Mouse (Mus musculus): Measurements from ENCODE around the gene Cyp17a1.

Gene Cyp17a1

GRCm38 (mm10) chr19:46672766-46673418, at the start of gene Cyp17a1:
TSS of gene Cyp17a1 (minus strand) at chr19:46673172.
- DNase-seq: no peak

- DNase-seq: no peak
Observed at GRCm38 (mm10) chr19:46718150-46718549, 45.2 kb upstream of the Cyp17a1 start.

GRCm38 (mm10) chr19:46715016-46715415, 42.0 kb upstream of the Cyp17a1 start:
- no peak for DNase-seq

- no peak for DNase-seq
Observed at GRCm38 (mm10) chr19:46714234-46714633, 41.3 kb upstream of the Cyp17a1 start.

DNA sequence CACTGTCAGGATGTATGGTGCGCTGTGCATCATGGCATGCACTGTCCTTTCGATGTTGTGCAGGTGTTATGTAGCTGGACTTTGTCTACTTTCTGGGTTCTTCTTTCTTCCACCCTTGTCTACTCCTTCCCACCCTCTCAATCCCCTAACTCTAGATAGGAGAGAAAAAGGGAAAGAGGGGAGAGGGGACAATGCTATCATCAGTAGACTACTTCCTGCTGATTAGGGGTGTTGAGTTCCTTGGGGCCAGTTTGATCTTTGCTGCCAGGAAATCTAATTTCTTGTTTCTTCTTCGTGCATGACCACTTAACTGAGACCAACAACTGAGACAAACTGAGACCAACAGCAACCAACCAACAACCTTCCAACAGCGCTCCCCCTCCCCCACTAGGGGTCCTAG, 37.6 kb upstream of the Cyp17a1 start:
- DNase-seq: no peak

GRCm38 (mm10) chr19:46707296-46708151, 34.6 kb upstream of the Cyp17a1 start, which contains the start of gene As3mt:
TSS of gene As3mt (plus strand) at chr19:46707458.
- peak; percentile 86 for DNase-seq

DNA sequence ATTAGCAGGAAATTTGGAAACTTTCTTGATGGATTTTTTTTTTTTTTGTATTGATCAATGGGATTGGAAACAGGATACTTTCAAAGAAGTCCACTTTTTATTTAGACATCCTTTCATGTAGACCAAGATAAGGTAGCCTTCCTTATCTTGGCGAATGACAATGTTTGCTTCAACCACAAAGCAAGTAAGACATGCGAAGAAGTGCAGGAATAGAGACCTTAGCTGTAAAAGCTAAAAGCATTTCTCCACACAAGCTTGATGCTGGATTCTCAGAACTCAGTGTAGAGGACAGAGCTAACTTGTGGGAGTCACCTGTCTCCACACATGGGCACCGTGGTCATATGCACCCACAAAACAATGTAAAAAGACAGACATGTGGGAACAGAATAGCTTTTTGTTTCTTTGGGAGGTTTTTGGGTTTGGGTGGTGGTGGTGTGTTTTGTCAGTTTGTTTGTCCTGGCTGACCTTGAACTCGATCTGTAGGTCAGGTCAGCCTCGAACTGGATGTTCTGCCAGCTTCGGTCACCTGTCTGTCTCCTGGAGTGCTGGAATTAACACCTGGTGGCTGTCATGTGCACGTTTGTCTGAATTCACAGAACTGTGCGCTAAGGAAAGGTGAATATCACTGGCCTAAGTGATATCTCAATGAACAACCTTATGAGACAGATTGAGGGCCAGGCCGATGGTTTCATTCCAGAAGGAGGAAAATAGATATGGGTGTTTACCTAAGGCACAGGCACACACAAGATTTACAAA, 33.7 kb upstream of the Cyp17a1 start:
- DNase-seq: no peak

GRCm38 (mm10) chr19:46705779-46706495, 33.0 kb upstream of the Cyp17a1 start:
- DNase-seq: peak; percentile 29

GRCm38 (mm10) chr19:46701156-46701555, 28.2 kb upstream of the Cyp17a1 start:
- DNase-seq: no peak

GRCm38 (mm10) chr19:46699011-46699481, 26.1 kb upstream of the Cyp17a1 start:
- no peak for DNase-seq

DNA sequence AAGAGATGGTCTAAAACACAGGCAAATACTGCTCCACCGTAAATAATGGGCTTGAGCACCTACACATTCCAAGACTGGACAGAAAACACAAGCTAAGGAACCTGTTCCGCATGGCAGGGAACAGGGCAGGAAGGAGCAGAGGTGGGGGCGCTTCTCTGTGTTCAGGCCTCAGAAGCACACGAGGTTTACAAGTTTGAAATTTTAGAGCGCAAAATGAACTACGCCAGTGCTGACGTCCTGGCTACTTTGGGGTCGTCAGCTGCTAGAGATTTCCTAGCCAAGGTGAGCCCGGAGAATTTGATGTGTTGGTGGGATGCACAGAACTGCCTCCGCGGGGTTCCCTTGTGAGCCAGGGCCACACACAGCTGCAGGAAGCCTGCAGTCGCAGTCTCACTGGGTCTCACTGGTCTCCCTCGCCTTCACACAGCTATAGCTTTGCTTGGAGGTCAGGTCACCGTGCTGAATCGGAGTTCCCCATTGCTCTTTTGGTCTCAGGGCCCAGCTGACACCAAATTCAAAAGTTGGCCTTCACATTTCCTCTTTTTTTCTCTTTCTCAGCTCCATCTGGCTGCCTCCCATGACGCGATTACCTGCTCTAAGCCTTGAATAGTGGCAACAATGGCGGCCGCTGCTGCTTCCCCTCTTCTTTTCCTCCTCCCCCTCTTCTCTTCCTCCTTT, 25.0 kb upstream of the Cyp17a1 start:
- peak; percentile 30 for DNase-seq

- DNase-seq: no peak
Observed at GRCm38 (mm10) chr19:46696943-46697342, 24.0 kb upstream of the Cyp17a1 start.

DNA sequence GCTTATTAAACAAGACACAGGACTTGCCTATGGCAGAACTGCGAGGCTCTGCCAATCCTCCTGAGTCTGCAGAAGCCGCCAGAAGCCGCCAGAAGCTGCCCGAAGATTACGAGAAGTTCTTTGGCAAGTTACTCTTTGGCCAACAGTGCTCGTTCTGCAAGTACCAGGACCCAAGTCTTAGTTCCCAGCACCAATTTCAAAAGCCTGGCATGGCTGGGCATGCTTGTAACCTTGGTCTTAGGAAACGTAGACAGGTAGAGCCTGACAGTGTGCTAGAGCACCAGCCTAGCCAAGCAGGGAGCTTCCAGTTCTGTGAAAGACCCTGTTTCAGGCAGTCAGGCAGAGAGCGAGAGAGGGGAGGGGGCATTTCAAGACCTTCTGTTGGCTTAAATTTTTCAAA, 23.5 kb upstream of the Cyp17a1 start:
- no peak for DNase-seq

- no peak for DNase-seq
Observed at GRCm38 (mm10) chr19:46693146-46693545, 20.2 kb upstream of the Cyp17a1 start.

- DNase-seq: no peak
Observed at GRCm38 (mm10) chr19:46691078-46691477, 18.1 kb upstream of the Cyp17a1 start.

DNA sequence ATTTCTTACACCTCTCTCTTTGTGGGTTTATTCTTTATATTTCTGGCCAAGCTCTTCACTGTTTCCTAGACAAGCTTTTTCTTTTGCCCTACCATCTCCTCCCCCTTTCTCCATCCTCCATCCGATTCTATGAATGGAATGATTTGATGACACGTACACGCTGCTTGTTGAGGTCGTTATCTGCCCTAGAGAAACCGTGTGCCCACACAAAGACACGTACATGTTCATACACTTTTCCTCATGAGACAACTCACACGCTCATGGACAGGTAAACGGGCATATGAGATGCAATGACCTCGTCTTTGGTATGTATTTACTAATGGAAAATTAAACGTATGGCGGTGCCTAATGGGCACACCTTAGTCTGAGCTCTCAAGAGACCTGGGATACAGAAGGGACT, 17.4 kb upstream of the Cyp17a1 start:
- no peak for DNase-seq

GRCm38 (mm10) chr19:46689460-46690372, 16.7 kb upstream of the Cyp17a1 start, which contains the start of gene Borcs7:
TSS of gene Borcs7 (plus strand) at chr19:46689906.
- peak; percentile 87 for DNase-seq

- no peak for DNase-seq
Observed at GRCm38 (mm10) chr19:46679720-46680383, 6.9 kb upstream of the Cyp17a1 start.

DNA sequence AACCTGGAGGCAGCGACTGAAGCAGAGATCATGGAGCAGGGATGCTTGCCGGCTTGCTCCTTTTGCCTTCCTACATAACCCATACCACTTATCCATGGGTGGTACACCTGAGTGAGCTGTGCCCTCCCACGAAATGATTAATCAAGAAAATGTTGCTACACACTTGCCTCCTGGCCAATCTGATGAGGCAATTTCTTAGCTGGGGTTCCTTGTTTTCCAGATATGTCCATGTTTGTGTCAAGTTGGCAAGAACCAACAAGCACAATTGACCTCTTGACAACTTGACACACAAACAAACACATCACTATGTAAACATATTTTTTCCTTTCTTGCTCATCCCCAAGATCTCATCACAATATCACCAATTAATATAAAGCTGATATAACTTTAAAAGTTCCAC, 2.7 kb upstream of the Cyp17a1 start:
- no peak for DNase-seq

- peak; percentile 82 for DNase-seq
Observed at GRCm38 (mm10) chr19:46670691-46671090, 2.3 kb downstream of the Cyp17a1 start.
